Mouse (Mus musculus) testis, adult 2 months (tissue): ENCODE results near the gene Adcy3. TPM values are rescaled to one million over a fixed set of nuclear protein-coding genes. Genes with fewer than 3 reads are reported as not detected.

Experiments
- H3K27ac ChIP-seq: fragments of 200-500 bp; 2 replicates; pipeline ENCODE4 v1.5.1; 2012; ENCODE audit warnings: low read depth, low read length; ENCODE audit not compliant: control insufficient read depth, insufficient read depth
- H3K27me3 ChIP-seq: fragments of 200-500 bp; 2 replicates; pipeline ENCODE4 v1.6.1; 2012; ENCODE audit warnings: mild to moderate bottlenecking, low read length, moderate library complexity; ENCODE audit not compliant: control insufficient read depth, insufficient read depth
- H3K36me3 ChIP-seq: fragments of 200-500 bp; 2 replicates; pipeline ENCODE4 v1.6.1; 2012; ENCODE audit warnings: mild to moderate bottlenecking, low read length; ENCODE audit not compliant: control insufficient read depth, insufficient read depth
- H3K4me1 ChIP-seq: fragments of 200-500 bp; 2 replicates; pipeline ENCODE4 v1.6.1; 2012; ENCODE audit warnings: low read length; ENCODE audit not compliant: control insufficient read depth, insufficient read depth
- H3K4me3 ChIP-seq: fragments of 200-500 bp; 2 replicates; pipeline ENCODE4 v1.5.1; 2012; ENCODE audit warnings: low read depth, mild to moderate bottlenecking, low read length, moderate library complexity, mixed read lengths; ENCODE audit not compliant: control insufficient read depth
- CTCF ChIP-seq: fragments of 200-500 bp; IDR thresholded peaks from 2 replicates; pipeline ENCODE4 v1.5.1; 2012; ENCODE audit warnings: low read depth, mild to moderate bottlenecking, inconsistent platforms, low read length, moderate library complexity; ENCODE audit not compliant: control insufficient read depth, insufficient read depth, insufficient replicate concordance
- POLR2A ChIP-seq: fragments of 200-500 bp; IDR thresholded peaks from 2 replicates; pipeline ENCODE4 v1.6.1; 2012; ENCODE audit warnings: low read depth, mild to moderate bottlenecking, inconsistent platforms, low read length, moderate library complexity; ENCODE audit not compliant: control insufficient read depth
- polyA plus RNA-seq: library from polyadenylated mRNA; depleted of rRNA; stranded (reverse); fragments of >200 nt; gene quantifications from 2 replicates; pipeline ENCODE4 v1.2.3, GENCODE M21; 2012

Gene Adcy3
- polyA plus RNA-seq, 1 experiment: 1.8 TPM

DNA sequence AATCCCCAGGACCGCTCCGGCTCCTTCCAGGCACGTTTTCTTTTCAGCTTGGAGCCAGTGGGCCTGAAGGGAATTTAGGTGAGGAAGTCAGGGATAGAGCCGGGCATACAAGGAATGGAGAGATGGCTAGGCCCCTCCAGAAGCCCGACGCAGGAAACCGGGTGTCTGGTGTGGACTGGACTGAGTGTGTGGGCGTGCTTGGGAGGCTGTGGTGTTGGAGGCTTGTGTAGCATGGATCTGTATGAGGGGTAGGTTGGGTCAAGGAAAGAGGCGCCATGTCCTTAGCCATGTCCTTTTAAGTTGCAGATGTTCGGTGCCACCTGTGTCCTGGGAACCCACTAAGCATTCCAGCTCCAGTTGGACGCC is 927 bp downstream of the Adcy3 start:
- H3K36me3 ChIP-seq: no peaks in the 10 kb centered on the region
- TF ChIP-seq CTCF: no peak
- TF ChIP-seq POLR2A: no peak

DNA sequence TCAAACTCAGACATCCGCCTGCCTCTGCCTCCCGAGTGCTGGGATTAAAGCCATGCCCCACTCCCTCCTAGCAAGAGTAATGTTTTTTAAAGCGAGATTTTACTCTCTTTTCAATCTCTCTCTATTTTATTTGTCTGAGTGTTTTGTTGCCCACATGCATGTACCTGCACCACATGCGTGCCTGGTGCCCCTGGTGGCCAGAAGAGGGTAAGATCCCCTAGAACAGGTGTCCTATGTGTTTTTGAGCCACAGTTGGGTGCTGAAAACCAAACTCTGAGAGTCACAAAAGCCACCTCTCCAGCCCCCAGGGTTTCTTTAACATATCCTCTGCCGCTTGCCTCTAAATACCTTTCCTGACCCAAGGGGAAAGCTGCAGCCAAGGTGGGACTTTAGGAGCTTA is 10.3 kb downstream of the Adcy3 start:
- Histone ChIP-seq H3K27ac (no peak overlapping the region), H3K36me3 (no peaks in the 10 kb centered on the region), H3K4me3 (no peak overlapping the region), H3K4me1 (no peaks in the 10 kb centered on the region), H3K27me3 (no peaks in the 10 kb centered on the region)
- TF ChIP-seq CTCF (no peak), POLR2A (no peak)

More for the DNA sequence above, 927 bp downstream of the Adcy3 start:
- H3K4me3 ChIP-seq: peak overlapping the region; percentile 50; the same call in 1 of the 2 replicates
- peaks cover 9% of the 10 kb centered on the region for H3K4me1 ChIP-seq
- no peaks in the 10 kb centered on the region for H3K27me3 ChIP-seq
- H3K27ac ChIP-seq: no peak overlapping the region

DNA sequence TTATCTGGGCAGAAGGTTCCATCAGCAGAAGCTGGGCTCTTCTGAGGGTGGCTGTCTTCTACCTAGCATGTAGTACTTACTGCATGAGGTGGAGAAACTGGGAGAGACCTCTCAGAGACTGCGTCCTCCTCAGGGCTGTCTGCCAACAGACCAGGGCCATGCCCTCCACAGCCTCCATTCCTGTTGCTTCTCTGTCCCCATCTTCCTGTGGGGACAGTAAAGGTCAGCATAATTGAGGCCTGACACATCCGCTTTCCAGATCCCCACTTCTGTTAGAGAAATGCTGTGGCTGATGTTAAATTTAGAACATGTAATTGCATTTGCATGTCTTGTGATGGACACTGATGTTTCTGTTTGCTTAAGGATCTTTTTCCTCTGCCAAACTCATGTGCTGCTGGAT is 18.0 kb downstream of the Adcy3 start:
- H3K36me3 ChIP-seq: no peaks in the 10 kb centered on the region
- no peak for TF ChIP-seq CTCF
- no peak overlapping the region for H3K4me3 ChIP-seq
- no peaks in the 10 kb centered on the region for H3K27me3 ChIP-seq
- H3K4me1 ChIP-seq: no peaks in the 10 kb centered on the region
- H3K27ac ChIP-seq: no peak overlapping the region

DNA sequence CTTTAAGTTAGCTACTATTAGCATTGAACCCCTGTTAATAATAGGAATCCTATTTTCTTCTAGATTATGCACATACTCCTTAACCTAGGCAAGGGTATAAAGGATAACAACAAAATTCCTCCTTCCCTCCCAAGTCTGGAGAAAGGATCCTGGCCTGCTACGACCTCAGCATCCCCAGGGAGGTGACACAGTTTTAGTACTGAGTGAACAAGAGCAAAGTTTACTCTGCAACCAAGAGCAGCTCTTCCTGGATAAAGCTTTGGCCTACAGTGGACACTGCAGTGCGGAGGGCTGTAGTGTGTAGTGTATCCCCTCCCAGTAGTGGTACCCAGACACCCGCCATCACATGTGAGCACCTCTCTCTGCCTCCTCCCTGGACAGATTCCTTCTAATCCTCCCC is 19.1 kb downstream of the Adcy3 start:
- Histone ChIP-seq H3K27me3 (no peaks in the 10 kb centered on the region), H3K36me3 (no peaks in the 10 kb centered on the region), H3K4me3 (no peak overlapping the region), H3K27ac (no peak overlapping the region), H3K4me1 (no peaks in the 10 kb centered on the region)
- TF ChIP-seq CTCF: no peak
- TF ChIP-seq POLR2A: no peak

DNA sequence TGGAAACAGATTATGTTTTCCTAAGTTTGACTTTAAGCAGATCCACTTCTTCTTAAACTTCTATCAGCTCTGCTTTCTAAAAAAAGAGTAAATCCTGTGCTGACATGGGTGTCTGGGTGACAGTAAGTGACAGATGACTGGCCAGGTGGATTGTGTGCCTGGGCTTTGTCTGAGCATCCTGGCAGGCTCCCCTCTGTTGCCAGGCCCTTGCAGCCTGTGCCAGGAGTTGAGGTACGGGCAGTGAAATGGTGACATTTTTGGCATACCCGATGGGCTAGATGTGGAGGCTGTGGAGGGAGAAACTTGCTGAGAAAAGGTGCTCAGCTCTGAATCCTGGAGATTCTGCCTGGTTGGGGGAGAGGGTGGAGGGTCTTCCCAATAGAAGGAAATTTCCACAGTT is 24.6 kb downstream of the Adcy3 start:
- no peak overlapping the region for H3K4me3 ChIP-seq
- H3K27ac ChIP-seq: no peak overlapping the region
- TF ChIP-seq POLR2A (no peak), CTCF (no peak)
- H3K36me3 ChIP-seq: no peaks in the 10 kb centered on the region
- no peaks in the 10 kb centered on the region for H3K4me1 ChIP-seq
- H3K27me3 ChIP-seq: no peaks in the 10 kb centered on the region

DNA sequence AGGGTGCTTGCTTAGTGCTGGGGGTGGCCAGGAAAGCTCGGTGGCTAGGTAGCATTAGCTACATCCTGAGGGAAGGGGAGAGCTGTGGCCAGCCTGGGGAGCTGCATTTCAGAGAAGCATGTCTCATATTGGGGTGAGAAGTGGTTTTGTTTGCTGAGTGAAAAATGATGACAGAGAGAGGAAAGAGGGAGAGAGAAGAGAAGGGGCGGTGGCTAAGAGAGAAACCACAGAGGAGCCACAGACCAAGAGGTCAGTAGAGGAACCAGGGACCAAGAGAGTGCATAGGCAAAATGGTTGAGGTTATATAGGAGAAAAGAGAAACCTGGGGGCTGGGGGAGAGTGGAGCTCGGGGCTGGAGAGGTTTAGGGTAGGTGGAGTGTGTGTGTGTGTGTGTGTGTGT is 25.3 kb downstream of the Adcy3 start:
- Histone ChIP-seq H3K27me3 (no peaks in the 10 kb centered on the region), H3K4me1 (no peaks in the 10 kb centered on the region), H3K36me3 (no peaks in the 10 kb centered on the region), H3K27ac (no peak overlapping the region), H3K4me3 (no peak overlapping the region)
- no peak for TF ChIP-seq POLR2A
- TF ChIP-seq CTCF: no peak

- no peak for TF ChIP-seq POLR2A
- TF ChIP-seq CTCF: no peak
- H3K4me1 ChIP-seq: no peaks in the 10 kb centered on the region
- H3K27me3 ChIP-seq: no peaks in the 10 kb centered on the region
- no peaks in the 10 kb centered on the region for H3K36me3 ChIP-seq
- no peak overlapping the region for H3K4me3 ChIP-seq
- no peak overlapping the region for H3K27ac ChIP-seq
These were observed 26.1 kb downstream of the Adcy3 start for GRCm38 (mm10) chr12:4158868-4159632.
